Mouse (Mus musculus): ENCODE measurements around the gene Mob3b.

Mob3b gene

GRCm38 (mm10) chr4:35114950-35115349, 42.3 kb downstream of the Mob3b start:
- no peak for DNase-seq (ENCODE audit: extremely low read depth, low read depth)

- DNase-seq (ENCODE audit: extremely low read depth, low read depth), result no peak
Measured at GRCm38 (mm10) chr4:35113516-35114248, 43.6 kb downstream of the Mob3b start.

- no peak for DNase-seq (ENCODE audit: extremely low read depth, low read depth)
Measured at GRCm38 (mm10) chr4:35112452-35112851, 44.8 kb downstream of the Mob3b start.

- no peak for DNase-seq (ENCODE audit: extremely low read depth, low read depth)
Measured at GRCm38 (mm10) chr4:35105115-35105773, 52.0 kb downstream of the Mob3b start.

GRCm38 (mm10) chr4:35101201-35101600, 56.1 kb downstream of the Mob3b start:
- no peak for DNase-seq (ENCODE audit: extremely low read depth, low read depth)

- peak; percentile 80 for DNase-seq (ENCODE audit: extremely low read depth, low read depth)
Measured at GRCm38 (mm10) chr4:35099865-35100780, 57.2 kb downstream of the Mob3b start.

- no peak for DNase-seq (ENCODE audit: extremely low read depth, low read depth)
Measured at GRCm38 (mm10) chr4:35099210-35099864, 57.9 kb downstream of the Mob3b start.

- no peak for DNase-seq (ENCODE audit: extremely low read depth, low read depth)
Measured at GRCm38 (mm10) chr4:35098552-35098951, 58.7 kb downstream of the Mob3b start.

- no peak for DNase-seq (ENCODE audit: extremely low read depth, low read depth)
Measured at GRCm38 (mm10) chr4:35096226-35097175, 60.8 kb downstream of the Mob3b start.

GRCm38 (mm10) chr4:35092457-35092856, 64.8 kb downstream of the Mob3b start:
- no peak for DNase-seq (ENCODE audit: extremely low read depth, low read depth)

GRCm38 (mm10) chr4:35091157-35091784, 66.0 kb downstream of the Mob3b start:
- no peak for DNase-seq (ENCODE audit: extremely low read depth, low read depth)

GRCm38 (mm10) chr4:35089321-35090316, 67.7 kb downstream of the Mob3b start:
- no peak for DNase-seq (ENCODE audit: extremely low read depth, low read depth)

- DNase-seq (ENCODE audit: extremely low read depth, low read depth), result no peak
Measured at GRCm38 (mm10) chr4:35086067-35086700, 71.1 kb downstream of the Mob3b start.

GRCm38 (mm10) chr4:35084060-35084459, 73.2 kb downstream of the Mob3b start:
- no peak for DNase-seq (ENCODE audit: extremely low read depth, low read depth)

GRCm38 (mm10) chr4:35082476-35083114, 74.7 kb downstream of the Mob3b start:
- no peak for DNase-seq (ENCODE audit: extremely low read depth, low read depth)

- no peak for DNase-seq (ENCODE audit: extremely low read depth, low read depth)
Measured at GRCm38 (mm10) chr4:35080285-35080684, 77.0 kb downstream of the Mob3b start.

GRCm38 (mm10) chr4:35068739-35069138, 88.5 kb downstream of the Mob3b start:
- no peak for DNase-seq (ENCODE audit: extremely low read depth, low read depth)

- DNase-seq (ENCODE audit: extremely low read depth, low read depth), result no peak
Measured at GRCm38 (mm10) chr4:35066163-35066562, 91.1 kb downstream of the Mob3b start.

Measured in MEL-GATA-1-ER (cell line).